Mouse (Mus musculus): ENCODE results near the gene Pcbp1.

Gene Pcbp1

GRCm38 (mm10) chr6:86523242-86523754 is 2.8 kb downstream of the Pcbp1 start:
- DNase-seq = peak; percentile 10

GRCm38 (mm10) chr6:86522001-86522911 is 3.9 kb downstream of the Pcbp1 start:
- peak; percentile 14 for DNase-seq

- DNase-seq = no peak
These were observed 6.3 kb downstream of the Pcbp1 start for GRCm38 (mm10) chr6:86519767-86520345.

- DNase-seq = no peak
These were observed 10.1 kb downstream of the Pcbp1 start for GRCm38 (mm10) chr6:86516021-86516420.

- DNase-seq = no peak
These were observed 12.8 kb downstream of the Pcbp1 start for GRCm38 (mm10) chr6:86513296-86513695.

GRCm38 (mm10) chr6:86510979-86511378 is 15.1 kb downstream of the Pcbp1 start:
- no peak for DNase-seq

- no peak for DNase-seq
These were observed 16.3 kb downstream of the Pcbp1 start for GRCm38 (mm10) chr6:86509866-86510200.

- no peak for DNase-seq
These were observed 16.8 kb downstream of the Pcbp1 start for GRCm38 (mm10) chr6:86509194-86509865.

GRCm38 (mm10) chr6:86508736-86509135 is 17.4 kb downstream of the Pcbp1 start:
- DNase-seq = no peak

- no peak for DNase-seq
These were observed 19.0 kb downstream of the Pcbp1 start for GRCm38 (mm10) chr6:86507116-86507515.

GRCm38 (mm10) chr6:86506309-86506708 is 19.8 kb downstream of the Pcbp1 start:
- DNase-seq = no peak

- no peak for DNase-seq
These were observed 20.4 kb downstream of the Pcbp1 start for GRCm38 (mm10) chr6:86505671-86506070.

- no peak for DNase-seq
These were observed 22.6 kb downstream of the Pcbp1 start for GRCm38 (mm10) chr6:86503513-86503912.

- no peak for DNase-seq
These were observed 26.5 kb downstream of the Pcbp1 start for GRCm38 (mm10) chr6:86499571-86500109.

- DNase-seq = no peak
These were observed 28.0 kb downstream of the Pcbp1 start for GRCm38 (mm10) chr6:86497942-86498732.

GRCm38 (mm10) chr6:86497071-86497815 is 28.9 kb downstream of the Pcbp1 start:
- peak; percentile 67 for DNase-seq

GRCm38 (mm10) chr6:86496585-86496984 is 29.5 kb downstream of the Pcbp1 start:
- DNase-seq = no peak

- no peak for DNase-seq
These were observed 30.0 kb downstream of the Pcbp1 start for GRCm38 (mm10) chr6:86496127-86496526.

- DNase-seq = no peak
These were observed 30.5 kb downstream of the Pcbp1 start for GRCm38 (mm10) chr6:86495661-86496060.

GRCm38 (mm10) chr6:86494767-86495166 is 31.4 kb downstream of the Pcbp1 start:
- DNase-seq = no peak

GRCm38 (mm10) chr6:86493469-86494263 is 32.5 kb downstream of the Pcbp1 start:
- DNase-seq = no peak
